Mouse (Mus musculus): ENCODE measurements around the gene Spata33.
"Not testable (repeated sequence)": the region's sequence is repeated elsewhere in the genome, so short reads cannot be mapped to it uniquely, and the experiment has no call there.

Gene Spata33

GRCm38 (mm10) chr8:123232553-123232952 is 19.9 kb downstream of the Spata33 start:
- no peak for DNase-seq (ENCODE audit: low read depth, low spot score)

DNA sequence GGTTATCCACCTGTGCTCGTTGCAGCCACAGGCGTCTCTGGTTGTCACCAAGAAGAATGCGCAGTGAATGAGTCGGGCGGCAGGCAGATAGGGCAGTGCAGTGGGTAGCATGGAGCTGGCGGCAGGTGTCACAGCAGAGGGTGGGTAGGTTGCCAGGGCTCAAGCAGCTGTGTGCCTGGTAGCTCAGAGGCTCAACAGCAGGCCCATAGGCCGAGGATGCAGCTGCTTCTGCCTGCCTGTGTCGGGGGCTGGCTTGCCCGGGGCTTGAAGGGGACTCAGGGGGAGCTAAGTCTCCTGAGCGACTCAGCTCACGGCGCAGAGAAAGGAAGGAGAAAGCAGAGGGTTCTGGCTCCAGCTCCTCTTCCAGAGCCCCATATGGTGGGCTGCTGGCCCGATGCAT is 20.7 kb downstream of the Spata33 start:
- DNase-seq (ENCODE audit: low read depth, low spot score): no peak

GRCm38 (mm10) chr8:123233760-123234159 is 21.1 kb downstream of the Spata33 start:
- DNase-seq (ENCODE audit: low read depth, low spot score): no peak

DNA sequence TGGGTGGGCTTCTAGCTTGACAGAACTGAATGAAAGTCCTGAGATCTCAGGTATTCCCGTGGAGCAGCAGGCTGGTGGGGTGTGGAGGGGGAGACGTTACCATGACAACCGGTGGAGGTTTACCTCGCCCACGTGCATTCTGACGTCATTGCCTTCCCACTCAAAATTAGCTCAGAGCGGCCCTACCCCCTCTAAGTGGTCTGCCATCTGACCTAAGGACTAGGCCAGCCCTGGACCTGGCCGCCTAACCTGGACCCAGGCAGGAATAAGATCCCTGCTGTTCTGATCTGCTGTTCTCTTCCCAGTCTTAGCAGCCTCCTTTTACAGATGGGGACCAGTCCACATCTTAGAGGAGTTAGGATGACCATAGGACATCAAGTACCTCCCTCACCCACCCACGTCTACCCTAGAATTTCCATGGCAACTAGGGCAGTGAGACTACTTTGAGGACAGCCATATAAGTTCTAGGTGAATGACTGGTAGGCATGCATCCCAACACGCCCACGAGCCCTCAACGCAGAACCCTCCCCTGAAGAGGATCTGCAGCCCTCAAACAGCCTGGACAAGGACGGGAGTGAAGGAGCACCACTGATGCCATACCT is 22.4 kb downstream of the Spata33 start:
- no peak for DNase-seq (ENCODE audit: low read depth, low spot score)

DNA sequence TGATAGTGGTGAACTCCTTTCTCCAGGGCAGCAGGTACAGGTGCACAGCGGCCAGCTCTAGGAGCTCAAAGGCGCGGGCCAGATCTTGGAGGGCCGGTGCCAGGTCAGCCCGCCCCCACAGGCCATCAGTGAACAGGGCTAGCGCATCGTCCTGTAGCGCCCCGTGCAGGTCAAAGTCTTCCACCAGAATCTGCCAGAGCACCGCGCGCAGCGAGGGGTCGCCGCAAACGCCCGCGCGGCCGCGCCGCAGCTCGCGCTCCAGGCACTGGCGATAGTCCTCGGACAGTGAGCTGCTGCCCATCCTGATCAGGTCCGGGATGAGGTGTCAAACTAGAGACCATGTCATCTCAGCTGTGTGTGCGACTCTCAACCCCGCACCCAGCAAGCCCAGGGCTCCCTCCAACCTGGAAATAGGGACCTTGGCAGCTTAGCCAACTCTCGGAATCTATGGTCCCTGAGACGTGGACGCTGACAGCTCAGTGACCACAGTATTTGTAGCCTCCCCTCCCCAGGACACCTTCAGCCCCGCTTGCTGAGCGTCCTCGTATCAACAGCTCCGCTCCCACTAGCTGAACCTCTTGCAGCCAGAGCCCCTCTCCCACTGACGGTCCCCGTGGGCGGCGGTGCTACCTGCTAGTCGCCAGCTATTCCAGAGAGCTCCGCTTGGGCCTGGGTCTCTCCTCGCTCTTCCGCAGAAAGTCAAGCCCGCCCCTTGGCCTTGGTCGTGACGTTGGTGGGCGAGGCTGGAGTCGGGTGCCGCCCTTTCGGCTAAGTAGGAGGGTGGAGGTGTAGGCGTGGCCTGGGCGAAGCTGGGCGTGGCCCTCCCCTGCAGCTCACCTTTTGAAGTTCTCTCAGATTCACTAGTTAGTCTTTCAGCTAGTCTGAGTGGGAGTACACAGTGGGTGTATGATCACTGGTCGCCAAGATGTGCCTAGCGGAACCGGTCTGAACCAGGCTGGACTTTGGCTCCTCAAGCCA is 23.2 kb downstream of the Spata33 start, which contains the start of gene Spata2l:
Gene Spata2l (minus strand): TSS at position 714 of the 978 bp plus-strand sequence.
- DNase-seq (ENCODE audit: low read depth, low spot score): no peak

DNA sequence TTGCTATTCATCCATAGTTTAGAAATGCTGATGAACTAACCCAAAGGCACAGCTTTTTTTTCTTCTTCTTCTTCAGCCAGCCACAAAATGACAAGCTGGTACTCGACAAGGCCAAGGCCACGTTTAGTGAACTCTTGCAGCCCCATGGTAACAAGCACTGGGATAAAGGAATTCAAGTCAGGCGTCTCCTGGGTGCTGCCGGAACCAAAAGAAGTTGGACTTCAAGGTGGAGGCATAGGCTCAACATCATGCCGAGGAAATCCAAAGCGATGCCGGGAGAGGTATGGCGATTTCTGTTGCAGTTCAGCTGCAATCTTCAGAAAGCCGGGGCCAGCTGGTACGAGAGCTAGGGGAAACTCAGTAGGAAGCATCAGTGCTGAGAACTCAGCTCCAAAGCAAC is 26.8 kb downstream of the Spata33 start:
- DNase-seq (ENCODE audit: low read depth, low spot score): no peak

GRCm38 (mm10) chr8:123242107-123242923 is 29.7 kb downstream of the Spata33 start:
- DNase-seq (ENCODE audit: low read depth, low spot score): no peak

- DNase-seq (ENCODE audit: low read depth, low spot score): no peak
Measured at GRCm38 (mm10) chr8:123243053-123243452, 30.4 kb downstream of the Spata33 start.

GRCm38 (mm10) chr8:123244382-123244781 is 31.8 kb downstream of the Spata33 start:
- DNase-seq (ENCODE audit: low read depth, low spot score): no peak

DNA sequence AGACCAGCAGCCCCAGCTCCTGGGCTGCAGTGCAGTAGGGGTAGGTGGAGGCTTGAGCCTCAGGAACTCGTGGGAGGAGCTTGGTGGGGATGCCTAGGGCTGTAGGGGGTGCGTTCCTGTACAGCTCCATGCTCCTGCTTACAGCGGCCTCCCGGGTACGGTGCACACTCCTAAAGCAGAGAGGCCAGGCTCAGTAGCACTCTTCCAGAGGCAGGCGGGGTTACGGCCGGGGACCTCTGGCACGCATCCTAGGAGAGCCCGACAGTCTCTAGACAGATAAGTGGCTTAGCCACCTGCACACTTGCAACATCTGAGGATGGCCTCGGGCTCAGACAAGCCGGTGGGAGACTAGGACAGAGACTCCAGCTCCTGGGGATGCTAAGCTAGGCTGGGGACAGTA is 32.9 kb downstream of the Spata33 start:
- no peak for DNase-seq (ENCODE audit: low read depth, low spot score)

DNA sequence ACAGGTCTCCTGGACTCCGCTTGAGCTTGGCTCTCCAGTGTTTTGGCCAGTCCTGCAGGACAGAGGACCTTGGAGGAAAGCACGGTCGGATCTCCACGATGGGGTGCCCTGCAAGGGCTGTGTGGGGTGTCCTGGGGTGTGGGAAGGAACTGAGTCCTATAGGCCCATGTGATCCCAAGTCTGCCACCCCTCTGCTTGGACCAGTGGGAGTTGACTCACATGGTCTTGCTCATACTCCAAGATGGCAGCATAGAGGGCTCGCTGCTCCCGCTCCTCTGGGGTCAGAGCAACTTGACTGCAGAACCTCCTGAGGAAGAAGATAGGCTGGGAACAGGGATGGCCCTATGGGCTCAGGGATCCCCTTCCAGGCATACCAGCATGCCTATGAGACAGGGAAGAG is 35.1 kb downstream of the Spata33 start:
- no peak for DNase-seq (ENCODE audit: low read depth, low spot score)

GRCm38 (mm10) chr8:123248596-123248995 is 36.0 kb downstream of the Spata33 start:
- DNase-seq (ENCODE audit: low read depth, low spot score): no peak

DNA sequence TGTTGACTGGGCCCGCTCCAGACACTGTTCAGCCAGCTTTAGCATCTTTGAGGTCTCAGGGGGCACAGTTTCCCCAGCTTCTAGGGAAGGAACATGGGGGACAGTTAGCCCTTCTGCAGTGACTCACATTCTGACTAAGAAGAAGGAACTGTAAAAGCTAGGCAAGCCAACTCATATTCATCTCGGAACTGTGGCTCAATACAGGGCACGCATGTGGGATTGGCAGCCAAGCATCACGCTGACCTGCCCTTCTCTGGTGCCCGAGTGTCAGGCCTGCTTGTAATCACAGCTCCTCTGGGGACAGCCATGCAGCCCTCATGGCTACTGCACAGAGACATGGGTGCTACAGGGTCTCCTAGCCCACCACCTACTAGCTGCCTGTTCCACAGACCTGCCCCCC is 38.3 kb downstream of the Spata33 start:
- DNase-seq (ENCODE audit: low read depth, low spot score): no peak

DNA sequence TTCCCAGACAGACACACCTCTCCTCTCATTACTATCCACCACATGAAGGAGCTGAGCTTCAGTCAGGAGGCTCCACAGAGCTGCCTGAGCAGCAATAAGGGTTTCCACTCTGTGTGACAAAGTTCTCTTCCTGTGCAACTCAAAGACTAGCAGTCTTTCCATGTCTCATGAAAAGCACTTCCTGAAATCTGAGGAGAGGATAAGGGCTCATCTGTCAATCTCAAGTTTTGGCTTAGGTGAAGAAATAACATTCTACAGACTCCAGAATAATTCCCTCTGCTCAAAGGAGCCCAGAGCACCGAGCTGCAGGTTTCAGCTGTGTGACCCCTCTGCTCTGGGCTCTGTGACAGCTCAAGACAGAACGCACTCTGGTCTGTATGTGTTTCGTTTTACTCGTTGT is 40.3 kb downstream of the Spata33 start:
- DNase-seq (ENCODE audit: low read depth, low spot score): no peak

- no peak for DNase-seq (ENCODE audit: low read depth, low spot score)
Measured at GRCm38 (mm10) chr8:123253451-123254098, 40.9 kb downstream of the Spata33 start.

- DNase-seq (ENCODE audit: low read depth, low spot score): peak; percentile 57
Measured at GRCm38 (mm10) chr8:123254099-123254885, 41.7 kb downstream of the Spata33 start, which contains the start of the genes Zfp276 and Vps9d1. Gene Zfp276, plus strand, starts transcription at chr8:123254195. Gene Vps9d1, minus strand, starts transcription at chr8:123254348.

GRCm38 (mm10) chr8:123255170-123255569 is 42.5 kb downstream of the Spata33 start:
- no peak for DNase-seq (ENCODE audit: low read depth, low spot score)

GRCm38 (mm10) chr8:123257114-123257513 is 44.5 kb downstream of the Spata33 start:
- DNase-seq (ENCODE audit: low read depth, low spot score): no peak

GRCm38 (mm10) chr8:123257593-123257992 is 45.0 kb downstream of the Spata33 start:
- DNase-seq (ENCODE audit: low read depth, low spot score): not testable (repeated sequence)

DNA sequence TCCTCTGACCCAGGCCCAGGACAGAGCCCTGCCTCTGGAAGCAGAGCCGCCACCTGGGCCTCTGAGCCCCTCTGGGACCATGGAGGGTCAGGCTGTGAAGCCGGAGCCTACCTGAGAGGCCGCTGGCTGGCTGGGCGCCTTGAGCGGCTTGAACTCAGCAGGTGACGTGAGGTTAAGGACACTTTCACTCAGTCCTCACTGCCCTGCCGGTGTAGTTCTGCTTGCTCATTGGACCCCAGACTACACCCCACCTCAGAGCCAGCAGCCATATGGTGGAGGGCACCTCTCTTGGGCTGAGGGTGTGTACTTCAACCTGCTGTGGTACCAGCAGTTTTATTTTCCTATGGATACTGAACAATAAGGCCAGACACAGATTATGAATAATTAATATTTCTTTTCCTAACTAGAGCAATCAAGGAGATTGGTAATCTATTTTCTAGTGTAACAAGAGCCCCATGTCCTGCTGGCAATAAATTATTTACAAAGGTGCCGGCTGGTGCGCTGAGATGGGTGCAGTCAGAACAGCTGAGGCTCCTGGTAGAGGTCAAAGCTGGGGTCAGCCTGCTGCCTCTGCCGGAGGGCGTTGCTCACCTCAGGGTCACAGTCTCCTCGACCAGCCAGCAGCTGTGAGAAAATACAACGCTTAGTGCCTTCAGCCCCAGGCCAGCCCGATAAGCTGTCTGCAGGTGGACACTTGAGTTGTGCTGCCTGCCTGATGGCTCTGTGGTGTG is 55.5 kb downstream of the Spata33 start:
- no peak for DNase-seq (ENCODE audit: low read depth, low spot score)
